Mouse (Mus musculus) Patski (cell line): ENCODE measurements around the gene Prss42. TPM values are rescaled to one million over a fixed set of nuclear protein-coding genes. Genes with fewer than 3 reads are reported as not detected.

ENCODE experiments used
- ATAC-seq: fragments of 100-300 bp; one replicate; pipeline ENCODE4 v1.8.0; 2021
- CTCF ChIA-PET: fragments of 350-600 bp; sonication (Branson Sonifier 250); formaldehyde crosslinking; loops from one replicate; lab custom pipeline; 2022; ENCODE audit warnings: inconsistent platforms; lab: Charles Lee
- POLR2A ChIA-PET: fragments of 350-600 bp; sonication (Branson Sonifier 250); formaldehyde crosslinking; loops from one replicate; lab custom pipeline; 2022; ENCODE audit warnings: antibody characterized with exemption, inconsistent platforms; lab: Charles Lee
- DNase-seq: peaks from one replicate; pipeline ENCODE4 v3.0.0-alpha.2; 2011; ENCODE audit warnings: low read depth, low spot score
- H3K27me3 ChIP-seq: fragments of 371-371 bp; one replicate; pipeline ENCODE4 v1.5.1; 2021
- CTCF ChIP-seq: fragments of 100-300 bp; IDR thresholded peaks from one replicate; pipeline ENCODE4 v1.5.1; 2021
- in situ Hi-C: fragments of 300-500 bp; cut with MboI; formaldehyde crosslinking; loops from 3 replicates; pipeline ENCODE4 v1.11.1; 2018; ENCODE audit warnings: low pct_unique_long_range_greater_than_20kb, mixed read lengths
- polyA plus RNA-seq: library from polyadenylated mRNA; unstranded; gene quantifications from one replicate; pipeline ENCODE4 v1.2.3, GENCODE M21; 2021

Prss42 gene
- polyA plus RNA-seq, 1 experiment from 2014 or later: not detected

GRCm38 (mm10) chr9:110825426-110825825, 27.5 kb downstream of the Prss42 start:
- H3K27me3 ChIP-seq: no peaks in the 10 kb centered on the region
- no peak for ATAC-seq
- POLR2A ChIA-PET: no interaction called here
- no peak for DNase-seq
- CTCF ChIA-PET: no interaction called here
- no peak for TF ChIP-seq CTCF
- in situ Hi-C loops: no loop called here

GRCm38 (mm10) chr9:110825832-110826231, 27.9 kb downstream of the Prss42 start:
- ChIA-PET POLR2A (no interaction called here), CTCF (no interaction called here)
- in situ Hi-C loops: no loop called here
- no peak for ATAC-seq
- no peak for TF ChIP-seq CTCF
- no peaks in the 10 kb centered on the region for H3K27me3 ChIP-seq
- no peak for DNase-seq

- ChIA-PET POLR2A (no interaction called here), CTCF (no interaction called here)
- no peak for DNase-seq
- TF ChIP-seq CTCF: no peak
- in situ Hi-C loops: no loop called here
- ATAC-seq: no peak
- no peaks in the 10 kb centered on the region for H3K27me3 ChIP-seq
Measured at GRCm38 (mm10) chr9:110826390-110826789, 28.4 kb downstream of the Prss42 start, which contains the start of gene Prss43. TSS of gene Prss43 (plus strand) at chr9:110826690.

DNA sequence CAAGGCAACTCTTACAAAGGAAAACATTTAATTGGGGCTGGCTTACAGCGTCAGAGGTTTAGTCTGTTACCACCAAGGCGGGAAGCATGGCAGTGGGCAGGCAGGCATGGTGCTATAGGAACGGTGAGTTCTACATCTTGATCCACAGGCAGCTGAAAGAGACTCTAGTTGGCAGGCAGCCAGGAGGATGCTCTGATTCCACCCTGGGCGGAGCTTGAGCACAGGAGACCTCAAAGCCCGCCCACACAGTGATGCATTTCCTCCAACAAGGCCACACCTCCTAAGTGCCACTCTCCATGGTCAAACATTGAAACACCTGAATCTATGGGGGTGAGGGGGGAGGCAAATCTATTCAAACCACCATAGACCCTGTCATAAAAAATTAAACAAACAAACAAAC, 35.1 kb downstream of the Prss42 start:
- CTCF ChIA-PET: no interaction called here
- H3K27me3 ChIP-seq: no peaks in the 10 kb centered on the region
- in situ Hi-C loops: no loop called here
- DNase-seq: no peak
- POLR2A ChIA-PET: no interaction called here
- no peak for ATAC-seq
- no peak for TF ChIP-seq CTCF

- ChIA-PET POLR2A (no interaction called here), CTCF (no interaction called here)
- no peak for ATAC-seq
- no peak for TF ChIP-seq CTCF
- in situ Hi-C loops: no loop called here
- DNase-seq: no peak
- H3K27me3 ChIP-seq: no peaks in the 10 kb centered on the region
Measured at GRCm38 (mm10) chr9:110834411-110834810, 36.4 kb downstream of the Prss42 start, which contains the start of gene Prss45. TSS of gene Prss45 (plus strand) at chr9:110834588.

DNA sequence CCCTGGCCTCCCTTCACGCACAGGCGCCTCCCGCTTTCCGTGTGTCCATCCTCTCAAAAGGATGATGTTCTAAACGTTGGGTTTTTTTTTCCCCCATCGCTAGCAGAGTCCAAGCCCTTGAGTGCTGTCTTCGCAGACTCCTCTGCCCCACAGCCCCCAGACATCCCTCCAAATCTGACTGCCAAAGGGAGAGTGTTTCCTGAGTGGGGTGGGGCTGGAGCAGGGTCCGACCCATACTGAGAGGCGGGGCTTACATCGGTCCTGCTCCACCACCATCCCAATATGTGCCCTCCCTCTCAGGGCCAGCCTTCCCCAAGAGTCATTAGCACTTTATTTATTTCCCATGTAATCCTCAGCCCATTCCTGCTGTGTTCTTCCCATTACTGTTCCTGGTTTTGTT, 37.0 kb downstream of the Prss42 start:
- no peaks in the 10 kb centered on the region for H3K27me3 ChIP-seq
- DNase-seq (no peak), ATAC-seq (no peak)
- no peak for TF ChIP-seq CTCF
- ChIA-PET CTCF (no interaction called here), POLR2A (no interaction called here)
- in situ Hi-C loops: no loop called here

DNA sequence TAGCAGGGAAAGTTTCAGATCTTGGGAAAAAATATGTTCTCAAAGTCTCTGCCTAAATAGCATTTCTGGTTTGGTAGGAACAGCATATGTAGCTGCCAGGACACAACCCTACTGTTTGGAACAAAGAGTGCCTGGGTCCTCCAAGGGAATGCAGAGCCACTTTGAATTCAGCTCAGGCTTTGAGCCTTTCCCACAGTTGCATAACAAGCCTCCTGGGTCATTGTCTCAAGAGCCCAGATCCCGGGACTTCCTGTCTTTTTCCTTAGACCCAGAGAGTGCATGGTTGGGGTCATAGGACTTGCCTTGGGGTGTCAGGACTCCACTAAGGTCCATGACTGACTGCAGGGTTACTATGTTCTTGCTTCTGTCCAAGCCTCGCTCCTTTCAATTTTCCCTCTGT, 38.1 kb downstream of the Prss42 start:
- CTCF ChIA-PET: interaction anchor here (1.4 kb wide), 1 partner anchor 13 kb away, joined by 3 read pairs; no protein-coding TSS in a partner anchor
- H3K27me3 ChIP-seq: no peaks in the 10 kb centered on the region
- TF ChIP-seq CTCF: no peak
- POLR2A ChIA-PET: interaction anchor here (0.7 kb wide), 1 partner anchor 222 kb away, joined by 3 read pairs; no protein-coding TSS in a partner anchor
- in situ Hi-C loops: no loop called here
- DNase-seq (no peak), ATAC-seq (no peak)

DNA sequence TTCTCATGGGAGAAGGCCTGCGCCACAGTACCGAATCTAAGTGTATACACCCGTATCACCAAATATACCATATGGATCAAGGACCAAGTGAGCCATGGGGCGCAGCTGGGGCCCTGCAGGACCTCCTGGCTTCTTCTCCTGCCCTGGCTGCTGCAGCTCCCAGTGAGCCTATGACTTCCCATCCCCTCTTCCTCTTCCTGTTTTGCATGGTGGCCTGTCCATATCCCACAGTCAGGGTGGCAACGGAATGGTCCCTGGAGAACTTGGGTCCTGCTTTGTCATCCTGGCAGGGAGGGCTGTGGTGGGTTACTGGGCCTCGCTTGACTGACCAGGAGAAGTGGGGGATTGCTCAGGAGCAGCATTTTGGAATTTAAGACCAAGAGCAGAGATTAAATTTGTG, 42.9 kb downstream of the Prss42 start:
- ChIA-PET POLR2A (no interaction called here), CTCF (no interaction called here)
- no peaks in the 10 kb centered on the region for H3K27me3 ChIP-seq
- TF ChIP-seq CTCF: no peak
- in situ Hi-C loops: no loop called here
- DNase-seq (no peak), ATAC-seq (no peak)

GRCm38 (mm10) chr9:110841438-110841837, 43.5 kb downstream of the Prss42 start:
- CTCF ChIA-PET: no interaction called here
- in situ Hi-C loops: no loop called here
- no peak for TF ChIP-seq CTCF
- ATAC-seq (no peak), DNase-seq (no peak)
- POLR2A ChIA-PET: no interaction called here
- H3K27me3 ChIP-seq: no peaks in the 10 kb centered on the region

GRCm38 (mm10) chr9:110844206-110844605, 46.2 kb downstream of the Prss42 start, which contains the start of gene Prss46:
TSS of gene Prss46 (plus strand) at chr9:110844506.
- in situ Hi-C loops: no loop called here

GRCm38 (mm10) chr9:110849162-110849561, 51.2 kb downstream of the Prss42 start:
- ATAC-seq: peak; percentile 82
- TF ChIP-seq CTCF: no peak
- POLR2A ChIA-PET: interaction anchor here (1.2 kb wide), 1 partner anchor 30 kb away, joined by 3 read pairs; the partner anchor contains the start of genes Als2cl and Tmie
- no peaks in the 10 kb centered on the region for H3K27me3 ChIP-seq
- CTCF ChIA-PET: interaction anchor here (0.9 to 1.2 kb wide), 2 partner anchors 13 to 68 kb away, joined by 3 to 4 read pairs; no protein-coding TSS in a partner anchor
- peak; percentile 70 for DNase-seq
- in situ Hi-C loops: no loop called here

More at GRCm38 (mm10) chr9:110844206-110844605, 46.2 kb downstream of the Prss42 start, which contains the start of gene Prss46:
- no peak for ATAC-seq
- DNase-seq: no peak
- ChIA-PET POLR2A (no interaction called here), CTCF (no interaction called here)
- TF ChIP-seq CTCF: no peak
- H3K27me3 ChIP-seq: no peaks in the 10 kb centered on the region

Other genes starting within 250 kb of the Prss42 start
- gene Nradd, start 173.7 kb upstream of the Prss42 start, polyA plus RNA-seq: 69.3 TPM
- 20.0 TPM for gene Nbeal2, start 144.0 kb upstream of the Prss42 start, polyA plus RNA-seq
- gene Ccdc12, start 141.7 kb upstream of the Prss42 start, polyA plus RNA-seq: 88.1 TPM
- gene Myl3, start 56.3 kb upstream of the Prss42 start, polyA plus RNA-seq: 0.19 TPM
- gene Pth1r, start 51.0 kb upstream of the Prss42 start, polyA plus RNA-seq: 9.9 TPM
- gene Prss44, start 15.8 kb downstream of the Prss42 start, polyA plus RNA-seq: not detected
- gene Prss43, start 28.5 kb downstream of the Prss42 start, polyA plus RNA-seq: not detected
- gene Prss45, start 36.4 kb downstream of the Prss42 start, polyA plus RNA-seq: not detected
- 2.4 TPM for gene Prss46, start 46.3 kb downstream of the Prss42 start, polyA plus RNA-seq
- 0.13 TPM for gene Prss50, start 59.8 kb downstream of the Prss42 start, polyA plus RNA-seq
- 69.4 TPM for gene Als2cl, start 81.7 kb downstream of the Prss42 start, polyA plus RNA-seq
- gene Tmie, start 81.9 kb downstream of the Prss42 start, polyA plus RNA-seq: 5.1 TPM
- not detected for gene Fam240a, start 118.7 kb downstream of the Prss42 start, polyA plus RNA-seq
- not detected for gene Tdgf1, start 148.0 kb downstream of the Prss42 start, polyA plus RNA-seq
- not detected for gene Lrrc2, start 153.4 kb downstream of the Prss42 start, polyA plus RNA-seq
- 0.04 TPM for gene Rtp3, start 192.4 kb downstream of the Prss42 start, polyA plus RNA-seq
- 0.63 TPM for gene Ltf, start 221.1 kb downstream of the Prss42 start, polyA plus RNA-seq